Mouse (Mus musculus) cerebellum, adult 18-20 months (tissue): ENCODE data around the gene Susd5.

Source experiments
- DNase-seq, 2 experiments: peaks; one replicate each; pipeline ENCODE4 v3.0.0; 2021

The Susd5 gene

DNA sequence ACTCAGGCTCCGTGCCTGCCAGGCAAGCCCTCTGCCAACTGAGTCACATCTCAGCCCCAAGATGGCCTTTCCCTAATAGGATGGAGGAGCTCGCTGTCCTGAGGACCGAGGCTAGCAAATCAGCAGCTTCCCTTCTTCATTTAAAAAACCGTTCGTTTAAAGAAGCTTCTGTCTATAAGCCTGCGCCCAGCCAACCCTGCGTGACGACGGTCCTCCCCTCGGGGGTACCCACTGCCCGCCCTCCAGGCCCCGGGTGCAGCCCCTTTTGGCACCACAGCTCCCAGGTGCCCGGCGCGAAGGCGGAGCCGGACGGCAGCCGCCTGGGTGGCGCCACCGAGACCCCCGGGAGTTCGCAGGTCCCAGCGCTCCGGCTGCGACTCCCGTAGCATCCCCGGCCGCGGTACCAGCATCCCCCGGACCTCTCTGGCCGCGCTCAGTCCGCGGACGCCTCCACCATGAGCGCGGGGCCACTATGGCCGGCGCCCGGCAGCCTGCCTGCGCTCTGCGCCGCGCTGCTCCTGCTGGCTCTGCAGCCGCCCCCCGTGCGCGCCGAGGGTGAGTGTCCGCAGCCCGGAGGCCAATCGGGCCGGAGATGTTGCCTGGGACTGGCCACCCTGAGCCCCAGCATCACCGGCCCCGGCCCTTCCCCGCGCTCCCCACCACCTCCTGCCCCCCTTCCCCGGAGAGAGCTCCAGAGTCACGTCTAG, at the start of gene Susd5:
Gene Susd5, plus strand, starts transcription at position 51 of the 707 bp plus-strand sequence.
- no peak for DNase-seq

- no peak for DNase-seq
Observed at GRCm38 (mm10) chr9:114007850-114008350, 49.0 kb upstream of the Susd5 start.

- DNase-seq, result no peak
Observed at GRCm38 (mm10) chr9:114009526-114009925, 47.4 kb upstream of the Susd5 start.

GRCm38 (mm10) chr9:114011203-114011602, 45.7 kb upstream of the Susd5 start:
- no peak for DNase-seq

DNA sequence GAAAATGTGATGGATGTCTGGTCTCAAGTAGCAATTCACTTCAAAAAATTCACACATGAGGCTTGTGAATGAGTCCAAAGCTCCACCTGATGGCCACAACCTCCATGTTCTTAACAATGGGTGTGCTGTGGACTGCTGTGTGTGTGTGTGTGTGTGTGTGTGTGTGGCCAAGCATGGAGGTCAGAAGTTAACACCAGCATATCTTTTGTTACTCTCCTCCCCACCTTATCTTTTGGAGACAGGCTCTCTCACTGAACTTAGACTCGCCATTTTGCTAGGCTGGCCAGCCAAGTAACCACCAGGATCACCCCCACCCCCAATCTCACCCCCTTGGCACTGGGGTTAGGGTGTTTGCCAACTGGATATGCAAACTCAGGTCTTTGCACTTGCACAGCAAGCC, 42.9 kb upstream of the Susd5 start:
- no peak for DNase-seq

DNA sequence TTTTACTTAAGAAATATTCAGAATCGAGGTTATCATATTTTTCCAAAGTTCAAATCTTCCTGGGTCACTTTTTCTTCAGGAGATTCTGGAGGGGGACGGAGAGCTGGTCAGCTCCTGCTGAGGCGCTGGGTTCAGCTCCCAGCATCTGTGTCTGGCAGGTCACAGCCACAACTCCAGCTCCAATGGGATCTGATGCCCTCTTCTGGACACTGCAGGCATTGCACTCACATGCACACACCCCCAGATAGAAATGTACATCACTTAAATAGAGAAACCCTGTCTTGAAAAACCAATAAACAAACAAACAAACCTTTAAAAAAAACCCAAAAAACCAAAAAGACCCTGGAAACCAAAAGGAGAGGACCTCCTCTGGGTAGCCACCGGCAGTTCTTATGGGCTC, 41.2 kb upstream of the Susd5 start:
- no peak for DNase-seq

DNA sequence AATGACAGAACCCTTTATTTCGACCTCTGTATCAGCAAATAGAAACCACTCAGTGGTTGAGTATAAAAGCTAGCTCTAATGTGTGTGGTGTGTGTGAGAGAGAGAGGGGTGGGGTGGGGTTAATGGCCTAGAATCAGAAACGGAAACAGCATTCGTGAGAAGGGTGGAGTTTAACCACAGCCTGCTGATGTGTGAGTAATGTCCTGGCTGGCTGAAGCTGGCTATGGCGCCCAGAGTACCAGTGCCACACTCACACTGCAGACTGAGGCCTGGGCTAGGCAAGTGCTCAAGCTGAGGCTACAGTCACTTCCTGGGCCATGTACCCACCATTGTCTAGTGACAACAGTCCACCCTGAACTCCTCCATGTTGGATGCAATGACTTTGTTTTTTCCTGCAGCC, 40.5 kb upstream of the Susd5 start:
- no peak for DNase-seq

- no peak for DNase-seq
Observed at GRCm38 (mm10) chr9:114019012-114019762, 37.8 kb upstream of the Susd5 start.

- no peak for DNase-seq
Observed at GRCm38 (mm10) chr9:114022141-114022540, 34.8 kb upstream of the Susd5 start.

- no peak for DNase-seq
Observed at GRCm38 (mm10) chr9:114025182-114025581, 31.8 kb upstream of the Susd5 start.

- DNase-seq, result no peak
Observed at GRCm38 (mm10) chr9:114025846-114026245, 31.1 kb upstream of the Susd5 start.

DNA sequence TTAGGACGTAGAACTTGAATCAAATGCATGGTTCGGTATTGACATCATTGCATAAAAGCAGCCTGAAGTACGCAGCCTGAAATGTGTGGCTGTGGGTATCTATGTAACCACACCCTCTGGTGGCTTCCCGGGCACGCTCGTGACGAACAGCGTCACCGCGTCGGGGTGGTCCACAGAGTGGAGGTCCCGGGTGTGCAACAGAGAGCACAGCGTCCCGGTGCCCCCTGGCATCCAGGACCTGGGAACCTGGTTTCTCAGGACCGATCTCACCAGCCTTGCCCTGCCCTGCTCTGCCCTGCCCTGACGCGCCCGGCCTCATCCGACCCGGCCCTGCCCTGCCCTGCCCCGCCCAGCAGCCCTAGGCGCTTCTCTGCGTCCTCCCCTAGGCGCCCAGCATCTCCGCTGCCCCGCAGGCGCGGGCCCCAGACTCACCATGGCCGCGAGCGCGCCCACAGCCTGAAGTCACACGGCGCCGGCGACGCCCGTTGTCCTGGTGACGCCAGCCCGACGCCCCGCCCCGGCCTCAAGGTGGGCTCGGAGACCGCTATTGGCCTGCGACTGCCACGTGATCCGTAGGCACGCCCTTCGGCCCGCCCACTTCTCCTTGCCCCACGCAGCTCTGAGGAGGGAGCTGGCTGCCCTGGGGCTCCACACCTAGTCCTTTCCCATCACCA, 30.5 kb upstream of the Susd5 start:
- peak; percentile 89 to 94 for DNase-seq

DNA sequence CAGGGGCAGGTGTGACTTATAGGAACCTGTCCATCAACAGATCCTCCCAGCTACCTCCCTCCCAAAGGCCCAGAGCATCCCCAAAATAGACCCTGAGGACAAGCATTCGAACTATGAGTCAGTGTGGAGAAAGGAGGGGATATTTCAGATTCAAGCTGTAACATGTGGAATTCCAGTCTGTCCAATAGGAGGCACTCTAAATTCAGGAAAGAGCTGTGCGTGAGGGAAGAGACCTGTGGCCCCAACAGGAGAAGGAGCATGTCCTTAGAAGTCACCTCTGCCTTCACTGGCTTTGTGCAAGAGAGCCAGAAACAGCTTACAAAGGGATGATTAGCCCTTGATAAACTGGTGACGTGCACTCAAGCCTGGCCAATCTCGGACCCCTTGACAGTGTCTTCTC, 16.0 kb upstream of the Susd5 start:
- DNase-seq, result no peak

GRCm38 (mm10) chr9:114042490-114042889, 14.4 kb upstream of the Susd5 start:
- DNase-seq, result no peak

- DNase-seq, result no peak
Observed at GRCm38 (mm10) chr9:114044446-114044845, 12.5 kb upstream of the Susd5 start.

GRCm38 (mm10) chr9:114046028-114046427, 10.9 kb upstream of the Susd5 start, which contains the start of gene Fbxl2:
Fbxl2 (minus strand) TSS chr9:114046191.
- DNase-seq, result no peak

GRCm38 (mm10) chr9:114046676-114047075, 10.3 kb upstream of the Susd5 start:
- no peak for DNase-seq

DNA sequence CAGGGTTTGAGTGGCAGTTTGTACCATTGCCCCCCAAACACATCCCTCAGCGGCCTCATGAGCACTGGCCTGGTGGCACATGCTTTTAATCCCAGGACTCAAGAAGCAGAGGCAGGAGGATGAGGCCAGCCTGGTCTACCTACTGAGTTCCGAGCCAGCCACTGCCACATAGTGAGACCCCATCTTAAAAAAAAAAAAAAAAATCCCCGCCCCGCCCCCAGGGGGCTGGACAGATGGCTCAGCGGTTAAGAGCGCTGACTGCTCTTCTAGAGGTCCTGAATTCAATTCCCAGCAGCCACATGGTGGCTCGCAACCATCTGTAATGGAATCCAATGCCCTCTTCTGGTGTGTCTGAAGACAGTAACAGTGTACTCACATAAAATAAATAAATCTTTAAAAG, 6.8 kb upstream of the Susd5 start:
- DNase-seq, result no peak

DNA sequence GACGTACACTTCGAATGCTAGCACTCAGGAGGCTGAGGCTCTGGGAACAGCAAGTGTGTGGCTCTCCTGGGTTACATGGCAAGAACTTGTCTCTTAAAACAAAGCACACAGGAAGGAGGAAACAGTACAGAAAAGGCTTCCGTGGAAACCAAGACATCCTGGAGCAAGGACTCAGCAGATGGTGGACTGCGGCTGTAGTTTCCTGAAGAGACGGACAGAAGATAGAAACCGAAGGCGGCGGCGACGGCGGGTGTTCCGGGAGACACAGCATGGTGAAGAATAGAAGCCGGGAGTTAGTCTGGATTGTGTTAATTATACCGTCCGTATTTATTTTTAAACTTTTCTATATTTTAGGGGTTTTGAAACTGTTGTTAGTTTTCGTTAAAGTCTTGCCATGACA, 6.2 kb upstream of the Susd5 start:
- no peak for DNase-seq

DNA sequence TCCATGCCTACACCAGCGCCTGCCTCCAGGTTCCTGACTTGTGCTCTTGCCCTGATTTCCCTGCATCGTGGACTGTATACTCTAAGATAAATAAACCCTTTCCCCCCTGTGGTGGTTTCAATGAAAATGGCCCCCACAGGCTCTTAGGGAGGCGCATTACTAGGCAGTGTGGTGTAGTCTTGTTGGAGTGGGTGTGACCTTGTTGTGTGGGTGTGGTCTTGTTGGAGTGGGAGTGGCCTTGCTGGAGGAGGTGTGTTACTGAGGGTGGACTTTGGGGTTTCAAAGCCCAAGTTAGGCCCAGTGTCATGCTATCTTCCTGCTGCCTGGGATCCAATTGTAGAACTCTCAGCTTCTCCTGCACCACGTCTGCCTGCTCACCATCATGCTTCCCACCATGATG, 4.9 kb upstream of the Susd5 start:
- no peak for DNase-seq

DNA sequence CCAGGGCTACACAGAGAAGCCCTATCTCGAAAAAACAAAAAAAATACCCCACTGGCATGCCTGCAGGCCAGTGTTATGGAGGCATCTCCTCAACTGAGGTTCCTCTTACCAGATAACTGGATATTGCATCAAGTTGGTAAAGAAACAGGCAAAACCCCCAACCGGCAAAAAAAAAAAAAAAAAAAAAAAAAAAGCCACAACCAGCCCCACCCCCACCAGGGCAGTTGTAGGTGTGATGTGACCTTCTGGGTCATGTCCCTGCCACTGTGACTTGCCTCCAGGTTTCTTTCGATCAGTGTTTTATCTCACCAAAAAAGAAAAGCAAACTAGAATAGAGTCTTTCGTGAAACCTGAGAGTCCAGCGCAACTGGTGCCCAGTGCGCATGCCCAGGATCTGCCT, 4.1 kb upstream of the Susd5 start:
- no peak for DNase-seq

DNA sequence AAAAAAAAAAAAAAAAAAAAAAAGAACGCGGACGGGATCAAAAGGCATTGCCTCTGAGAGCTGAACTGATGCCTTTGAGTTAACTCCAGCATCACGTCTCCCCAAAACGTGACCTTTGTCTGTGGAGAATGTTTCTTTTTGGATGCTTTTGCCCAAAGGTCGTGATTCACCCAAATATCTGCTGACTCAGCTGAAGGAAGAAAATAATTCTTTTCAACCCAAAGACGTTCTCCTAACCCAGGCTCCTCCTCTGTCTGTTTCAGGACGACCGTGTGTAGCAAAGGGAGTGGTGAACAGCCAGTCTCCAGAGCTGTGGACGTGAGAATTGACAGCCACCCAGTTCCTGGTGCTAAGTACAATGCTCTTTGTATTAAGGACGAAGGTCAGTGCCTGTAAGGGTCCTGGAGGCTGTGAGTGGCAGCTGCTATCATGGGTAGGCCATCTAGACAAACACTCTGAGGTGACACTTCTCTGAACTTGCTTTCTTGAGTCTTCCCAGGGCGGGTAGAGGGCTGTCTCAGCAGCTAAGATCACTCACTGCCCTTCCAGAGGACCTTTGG, 11.6 kb downstream of the Susd5 start:
- DNase-seq, result no peak

DNA sequence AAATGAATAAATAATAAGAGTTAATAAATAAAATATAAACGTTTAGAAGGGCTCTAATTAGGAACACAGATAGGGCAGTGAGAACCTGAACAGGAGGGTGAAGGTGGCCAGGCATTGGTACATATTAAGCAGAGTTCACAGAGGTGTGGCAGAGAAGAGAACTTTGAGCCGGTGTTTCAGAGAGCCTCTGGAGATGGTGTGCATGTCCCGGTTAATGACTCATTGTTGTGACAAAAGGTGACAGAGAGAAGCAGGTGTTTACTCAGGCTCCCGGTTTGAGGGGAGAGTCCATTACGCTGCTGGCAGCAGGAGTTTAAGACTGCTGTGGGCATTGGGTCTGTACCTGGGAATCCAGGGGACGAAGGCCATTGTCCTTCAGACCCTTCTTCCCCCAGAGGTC, 12.4 kb downstream of the Susd5 start:
- DNase-seq, result no peak
